ENCODE assay signal across 26 mouse cellular contexts in the genomic region with DNA sequence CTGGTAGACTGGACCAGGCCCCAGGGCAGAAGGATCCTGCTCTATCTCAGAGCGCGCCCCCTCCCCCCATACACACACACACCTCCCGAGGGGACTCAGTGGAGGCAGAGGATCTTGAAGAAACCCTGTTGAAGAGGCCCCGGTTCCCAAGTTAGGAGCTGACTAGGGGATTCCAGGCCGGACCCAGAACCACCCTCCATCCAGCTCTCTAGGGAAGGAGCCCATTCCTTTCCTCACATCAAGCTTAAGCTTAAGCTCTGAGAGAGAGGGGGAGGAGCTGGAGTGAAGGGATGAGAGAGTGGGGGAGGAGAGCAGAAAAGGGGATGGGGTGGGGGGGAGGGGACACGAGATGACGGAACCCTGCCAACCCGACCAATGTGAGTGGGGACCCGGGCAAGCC. TPM values are rescaled to one million over a fixed set of nuclear protein-coding genes. Genes with fewer than 3 reads are reported as not detected.
DNase-seq lines count a peak whose midpoint lies in the region; ATAC-seq and TF ChIP-seq lines count a peak whose summit lies in the region.
"Had no signal": no experiment of that assay in that cellular context is flagged by ENCODE, and none has a peak within 500 bp of the region (broad histone marks: within the 10 kb centered on the region; RNA-seq: fewer than 3 reads in every experiment).

No protein-coding gene starts in this region.

- TF ChIP-seq POLR2A in ES-Bruce4 (IDR thresholded peaks at IDR 0.05; ENCODE audit: insufficient read depth, low read length) = no peak

- WGBS in liver, embryonic 15.5 days (ENCODE audit: insufficient replicate concordance) = 73% methylated on average over 9 of the region's 9 CpGs
- WGBS in midbrain, embryonic 11.5 days = 54% methylated on average over 9 of the region's 9 CpGs
- whole genome bisulfite sequencing in midbrain, embryonic 14.5 days = 56% methylated on average over 9 of the region's 9 CpGs
- WGBS in limb, embryonic 10.5 days = 75% methylated on average over 9 of the region's 9 CpGs

- no peak for TF ChIP-seq CTCF in ES-Bruce4 (IDR thresholded peaks at IDR 0.05; ENCODE audit: low read depth, low read length)

- H3K9me3 ChIP-seq in liver, embryonic 15.5 days (replicated peaks) = no peaks in the 10 kb centered on the region
- H3K9me3 ChIP-seq in midbrain, embryonic 11.5 days (ENCODE audit: control insufficient read depth, low read length) = no peaks in the 10 kb centered on the region
- H3K9me3 ChIP-seq in midbrain, embryonic 14.5 days (ENCODE audit: control insufficient read depth, low read length) = no peaks in the 10 kb centered on the region
- no peaks in the 10 kb centered on the region for H3K9me3 ChIP-seq in ES-Bruce4 (replicated peaks; ENCODE audit: control insufficient read depth, insufficient read depth, low read length, poor library complexity, severe bottlenecking)
- no peaks in the 10 kb centered on the region for H3K9me3 ChIP-seq in limb, embryonic 10.5 days (replicated peaks)
- H3K9me3 ChIP-seq: embryonic facial prominence, embryonic 10.5 days; embryonic facial prominence, embryonic 12.5 days; forebrain, embryonic 13.5 days; forebrain, embryonic 15.5 days; G1E had no signal

- no peak overlapping the region for H3K27ac ChIP-seq in liver, embryonic 15.5 days (replicated peaks)
- H3K27ac ChIP-seq in midbrain, embryonic 11.5 days (ENCODE audit: low read depth, low read length) = no peak overlapping the region
- H3K27ac ChIP-seq in midbrain, embryonic 14.5 days (replicated peaks; ENCODE audit: low read depth, low read length) = no peak overlapping the region
- H3K27ac ChIP-seq in ES-Bruce4 (ENCODE audit: insufficient read depth, low read length) = peak overlapping the region; percentile 65
- H3K27ac ChIP-seq in limb, embryonic 10.5 days = no peak overlapping the region
- H3K27ac ChIP-seq: embryonic facial prominence, embryonic 10.5 days; embryonic facial prominence, embryonic 12.5 days; forebrain, embryonic 13.5 days; forebrain, embryonic 15.5 days had no signal

- H3K36me3 ChIP-seq in liver, embryonic 15.5 days (replicated peaks) = peaks cover 17% of the 10 kb centered on the region; the same call in 1 of the 2 replicates
- peaks cover 15% of the 10 kb centered on the region for H3K36me3 ChIP-seq in midbrain, embryonic 11.5 days (ENCODE audit: control insufficient read depth, insufficient read depth, low read length)
- peaks cover 16% of the 10 kb centered on the region for H3K36me3 ChIP-seq in midbrain, embryonic 14.5 days (ENCODE audit: control insufficient read depth, insufficient read depth, low read length)
- H3K36me3 ChIP-seq in ES-Bruce4 (ENCODE audit: control insufficient read depth, insufficient read depth, low read length, poor library complexity, severe bottlenecking) = peaks cover 23% of the 10 kb centered on the region
- peaks cover 71% of the 10 kb centered on the region for H3K36me3 ChIP-seq in limb, embryonic 10.5 days

- no peak for DNase-seq in liver
- DNase-seq in midbrain, embryonic 11.5 days (ENCODE audit: low spot score, missing footprints) = peak; percentile 85
- no peak for DNase-seq in midbrain, embryonic 14.5 days
- peak; percentile 51 for DNase-seq in R1 (ENCODE audit: low read depth, low spot score)
- no peak for DNase-seq in limb, embryonic 10.5 days (ENCODE audit: low spot score)
- DNase-seq in adrenal gland, postnatal 14 days = no peak
- DNase-seq: adrenal gland, adult 2 months; adrenal gland, postnatal 10 days; adrenal gland, postnatal 36 days; cerebellum, adult 11-12 months; cerebellum, adult 2 months; cerebellum, adult 9-10 months; cerebellum, postnatal 25 days; forebrain, postnatal 0 days had no signal

- 0 out of 2 replicates have a peak, but pooled peaks cover 4% of the 10 kb centered on the region for H3K4me1 ChIP-seq in liver, embryonic 15.5 days (replicated peaks)
- peaks cover 7% of the 10 kb centered on the region; the same call in 1 of the 2 replicates for H3K4me1 ChIP-seq in midbrain, embryonic 11.5 days (ENCODE audit: control insufficient read depth, insufficient read depth, low read length)
- peaks cover 8% of the 10 kb centered on the region; the same call in 1 of the 2 replicates for H3K4me1 ChIP-seq in midbrain, embryonic 14.5 days (ENCODE audit: control insufficient read depth, insufficient read depth, low read length)
- peaks cover 13% of the 10 kb centered on the region for H3K4me1 ChIP-seq in ES-Bruce4 (ENCODE audit: control insufficient read depth, insufficient read depth, low read length)
- H3K4me1 ChIP-seq in limb, embryonic 10.5 days = no peaks in the 10 kb centered on the region
- H3K4me1 ChIP-seq: forebrain, embryonic 15.5 days had no signal

- H3K4me3 ChIP-seq in liver, embryonic 15.5 days (replicated peaks) = no peak overlapping the region
- no peak overlapping the region for H3K4me3 ChIP-seq in midbrain, embryonic 11.5 days (ENCODE audit: low read depth, low read length)
- H3K4me3 ChIP-seq in midbrain, embryonic 14.5 days (replicated peaks; ENCODE audit: low read depth, low read length) = no peak overlapping the region
- no peak overlapping the region for H3K4me3 ChIP-seq in ES-Bruce4 (ENCODE audit: low read depth, low read length)
- H3K4me3 ChIP-seq in limb, embryonic 10.5 days = no peak overlapping the region
- H3K4me3 ChIP-seq: embryonic facial prominence, embryonic 10.5 days; embryonic facial prominence, embryonic 12.5 days; forebrain, embryonic 13.5 days; forebrain, embryonic 15.5 days had no signal

- ATAC-seq in liver, embryonic 15.5 days (ENCODE audit: insufficient read depth) = 0 out of 2 replicates have a peak, but pooled peaks have one; percentile 5
- ATAC-seq in midbrain, embryonic 11.5 days (ENCODE audit: low FRiP score) = no peak
- no peak for ATAC-seq in midbrain, embryonic 14.5 days (ENCODE audit: low FRiP score, low TSS enrichment)
- ATAC-seq: forebrain, embryonic 13.5 days; forebrain, embryonic 15.5 days; forebrain, postnatal 0 days; Patski had no signal

- H3K27me3 ChIP-seq in liver, embryonic 15.5 days = no peaks in the 10 kb centered on the region
- no peaks in the 10 kb centered on the region for H3K27me3 ChIP-seq in midbrain, embryonic 11.5 days (ENCODE audit: control insufficient read depth, insufficient read depth, low read length)
- H3K27me3 ChIP-seq in midbrain, embryonic 14.5 days (ENCODE audit: control insufficient read depth, insufficient read depth, low read length) = no peaks in the 10 kb centered on the region
- H3K27me3 ChIP-seq in ES-Bruce4 (ENCODE audit: control insufficient read depth, insufficient read depth, low read length, poor library complexity, severe bottlenecking) = no peaks in the 10 kb centered on the region
- H3K27me3 ChIP-seq in limb, embryonic 10.5 days (ENCODE audit: low read depth, poor library complexity, severe bottlenecking) = no peaks in the 10 kb centered on the region
- H3K27me3 ChIP-seq: embryonic facial prominence, embryonic 12.5 days; forebrain, embryonic 13.5 days; forebrain, embryonic 15.5 days; Patski had no signal

- no peak overlapping the region for H3K9ac ChIP-seq in liver, embryonic 15.5 days
- H3K9ac ChIP-seq in midbrain, embryonic 11.5 days (ENCODE audit: low read length) = no peak overlapping the region
- H3K9ac ChIP-seq in midbrain, embryonic 14.5 days (replicated peaks; ENCODE audit: low read length) = no peak overlapping the region
- peak overlapping the region; percentile 15; the same call in 1 of the 2 replicates for H3K9ac ChIP-seq in ES-Bruce4 (ENCODE audit: low read depth, poor library complexity, severe bottlenecking)
- H3K9ac ChIP-seq: embryonic facial prominence, embryonic 12.5 days; forebrain, embryonic 13.5 days; forebrain, embryonic 15.5 days; forebrain, postnatal 0 days had no signal

- TF ChIP-seq EP300 in ES-Bruce4 (IDR thresholded peaks at IDR 0.05; ENCODE audit: insufficient read depth, low read depth, low read length) = 0 out of 2 replicates have a peak, but pooled peaks have one; percentile 11

- H3K4me2 ChIP-seq in liver, embryonic 15.5 days = no peak overlapping the region
- H3K4me2 ChIP-seq in midbrain, embryonic 11.5 days = no peak overlapping the region
- H3K4me2 ChIP-seq in midbrain, embryonic 14.5 days (ENCODE audit: low read length) = no peak overlapping the region
- H3K4me2 ChIP-seq: embryonic facial prominence, embryonic 12.5 days; forebrain, embryonic 13.5 days; forebrain, embryonic 15.5 days had no signal

RNA-seq across cellular contexts. Expression of a gene that starts 43.6 kb away (rescaled TPM):
- polyA plus RNA-seq in liver, embryonic 15.5 days (2015; fragmentation: Nextera tagmentation; extraction: Ambion mirVana) = 0.17 and 0.20 TPM in 2 replicates
- 0.08 TPM in 1 of 2 replicates, not detected in the other for polyA plus RNA-seq in midbrain, embryonic 11.5 days (2014; fragmentation: Nextera tagmentation; extraction: Ambion mirVana)
- polyA plus RNA-seq in midbrain, embryonic 14.5 days (2014; fragmentation: Nextera tagmentation; extraction: Ambion mirVana) = not detected in 2 replicates
- polyA plus RNA-seq in ES-Bruce4 (2011; ENCODE audit: insufficient read depth, insufficient read length, low read depth, missing spikeins) = 3.1 and 4.5 TPM in 2 replicates
- 0.10 TPM in 1 of 2 replicates, not detected in the other for polyA plus RNA-seq in limb, embryonic 10.5 days (2016; fragmentation: Nextera tagmentation; extraction: Ambion mirVana)
- not detected in 2 replicates for total RNA-seq in adrenal gland, postnatal 14 days (2021)
- total RNA-seq: adrenal gland, adult 2 months; adrenal gland, postnatal 10 days; adrenal gland, postnatal 36 days; forebrain, postnatal 0 days had no signal
- polyA plus RNA-seq: adrenal gland, adult 2 months; C2C12; cerebellum, adult 2 months; cortical plate, adult 2 months; embryonic facial prominence, embryonic 12.5 days; embryonic facial prominence, embryonic 14.5 days; forebrain, embryonic 11.5 days; forebrain, embryonic 13.5 days; forebrain, embryonic 15.5 days; forebrain, postnatal 0 days; G1E had no signal

RNA-seq across cellular contexts. Expression of a gene that starts 47.5 kb away (rescaled TPM):
- polyA plus RNA-seq in liver, embryonic 15.5 days (2015; fragmentation: Nextera tagmentation; extraction: Ambion mirVana) = 11.9 and 12.9 TPM in 2 replicates
- 92.9 and 95.1 TPM in 2 replicates for polyA plus RNA-seq in midbrain, embryonic 11.5 days (2014; fragmentation: Nextera tagmentation; extraction: Ambion mirVana)
- 10.7 and 11.1 TPM in 2 replicates for polyA plus RNA-seq in midbrain, embryonic 14.5 days (2014; fragmentation: Nextera tagmentation; extraction: Ambion mirVana)
- 379 and 392 TPM in 2 replicates for polyA plus RNA-seq in ES-Bruce4 (2011; ENCODE audit: insufficient read depth, insufficient read length, low read depth, missing spikeins)
- 165 and 181 TPM in 2 replicates for polyA plus RNA-seq in limb, embryonic 10.5 days (2016; fragmentation: Nextera tagmentation; extraction: Ambion mirVana)
- total RNA-seq in adrenal gland, postnatal 14 days (2021) = 5.0 and 8.4 TPM in 2 replicates
- polyA plus RNA-seq: cerebellum, adult 2 months had no signal

Comparison
In these comparisons a context has a peak if more than half of its experiments do, and no peak if none do; other contexts are left out.
1. DNase-seq: peak in midbrain, embryonic 11.5 days (single experiment) and R1 (single experiment); none in liver (single experiment), midbrain, embryonic 14.5 days (single experiment), limb, embryonic 10.5 days (single experiment) and adrenal gland, postnatal 14 days (single experiment).